Mouse (Mus musculus) gastrocnemius, adult 18-20 months (tissue): ENCODE measurements at regions not wholly inside any gene's neighbourhood (a gene's known extent, or its start where the extent isn't known, plus 50 kb on each side); places are given as distances from the start of the nearest gene placed in this dataset.

ENCODE experiments used
- DNase-seq: peaks from one replicate; pipeline ENCODE4 v3.0.0; 2021; ENCODE audit warnings: low spot score

DNA sequence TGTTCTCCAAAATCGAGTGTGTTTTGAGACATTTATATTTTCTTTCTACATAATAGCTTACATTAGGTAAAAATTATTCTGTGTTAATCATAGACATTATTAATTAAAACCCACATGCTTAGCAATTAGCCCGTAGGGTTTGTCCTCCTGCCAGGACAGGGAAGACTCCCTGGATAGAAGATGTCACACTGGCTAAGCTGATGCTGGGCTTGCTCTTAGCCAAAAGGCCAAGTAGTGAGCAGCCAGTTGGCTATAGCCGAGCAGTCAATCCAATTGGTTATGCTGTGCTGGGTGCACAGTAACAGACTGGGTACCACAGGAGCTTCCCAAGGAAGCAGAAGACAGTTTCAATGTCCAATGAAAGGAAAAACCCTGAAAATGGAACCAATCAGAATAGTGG lies 166.0 kb upstream of the Rnf219 start:
- DNase-seq, result no peak

DNA sequence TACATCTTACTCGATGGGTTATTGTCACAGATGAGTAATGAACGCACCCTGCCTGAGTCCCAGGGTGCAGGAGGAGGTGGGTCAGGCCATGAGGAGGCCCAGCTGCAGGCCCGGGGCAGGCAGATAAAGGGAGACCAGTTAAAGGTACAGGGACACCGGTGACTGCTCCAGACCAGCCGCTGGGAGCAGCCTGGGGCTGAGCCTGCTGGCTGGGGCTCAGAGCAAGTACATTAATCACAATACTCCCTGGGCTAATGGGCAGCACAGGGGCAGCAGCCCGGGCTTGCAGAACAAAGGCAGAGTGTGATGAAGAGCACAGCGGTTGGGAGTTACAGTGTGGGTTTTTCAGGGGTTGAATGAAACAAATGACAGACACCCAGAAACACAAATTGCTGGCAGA lies 154.4 kb upstream of the Rnf219 start:
- no peak for DNase-seq

DNA sequence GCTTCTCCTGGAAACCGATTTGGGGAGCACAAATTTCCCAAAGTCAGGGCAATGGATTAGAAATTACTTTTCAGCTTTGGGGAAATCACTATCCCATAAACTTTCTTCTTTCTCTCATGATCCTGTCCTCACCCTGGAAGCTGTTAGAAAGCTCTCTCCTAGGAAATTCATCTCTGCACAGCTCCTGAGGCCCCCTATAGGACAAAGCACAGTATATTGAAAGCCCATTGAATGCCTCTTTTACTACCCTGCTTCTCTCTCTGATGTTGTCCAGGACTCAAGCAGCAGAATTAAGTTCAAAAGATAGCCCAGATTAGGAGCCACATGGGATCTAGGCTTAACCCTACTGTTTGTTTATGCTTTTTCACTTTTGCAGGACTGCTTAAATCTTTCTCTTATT lies 139.3 kb upstream of the Rnf219 start:
- DNase-seq, result no peak

DNA sequence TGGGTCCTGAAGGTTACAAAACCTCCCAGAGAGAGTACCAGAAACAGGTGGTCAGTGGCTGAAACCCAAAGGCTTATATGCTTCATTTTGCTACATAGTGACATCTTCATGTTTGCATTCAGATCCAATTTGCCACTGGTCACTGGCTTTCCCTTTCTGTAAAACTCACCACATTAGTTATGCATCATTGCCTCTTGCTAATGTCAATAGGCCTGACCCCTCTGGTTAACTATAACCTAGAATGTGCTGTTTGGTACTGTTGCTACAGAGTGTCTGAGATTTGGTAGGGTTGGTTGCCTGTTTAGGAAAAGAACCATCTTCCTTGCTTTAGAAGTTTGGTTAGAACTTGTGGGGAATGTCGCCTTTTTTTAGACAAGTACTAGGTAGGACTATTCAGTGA lies 136.3 kb upstream of the Rnf219 start:
- no peak for DNase-seq

DNA sequence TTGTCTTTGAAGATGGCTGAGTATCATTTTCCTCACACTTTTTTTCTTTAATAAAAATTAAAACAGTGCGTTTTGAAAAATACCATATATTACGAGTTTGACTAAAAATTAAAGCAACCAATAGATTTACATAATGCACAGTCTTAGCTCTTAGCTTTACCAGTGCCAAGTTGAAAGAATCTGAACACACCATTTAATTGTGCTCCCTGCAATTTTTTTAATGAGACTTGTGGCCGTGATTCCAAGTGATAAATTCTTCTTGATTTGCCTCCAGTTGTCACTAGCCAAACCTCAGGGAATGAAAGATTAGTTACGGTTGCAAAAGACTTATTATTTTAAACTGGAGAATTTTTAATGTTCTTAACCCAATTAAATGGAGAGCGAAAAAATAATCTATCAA lies 127.5 kb upstream of the Rnf219 start:
- DNase-seq, result no peak

DNA sequence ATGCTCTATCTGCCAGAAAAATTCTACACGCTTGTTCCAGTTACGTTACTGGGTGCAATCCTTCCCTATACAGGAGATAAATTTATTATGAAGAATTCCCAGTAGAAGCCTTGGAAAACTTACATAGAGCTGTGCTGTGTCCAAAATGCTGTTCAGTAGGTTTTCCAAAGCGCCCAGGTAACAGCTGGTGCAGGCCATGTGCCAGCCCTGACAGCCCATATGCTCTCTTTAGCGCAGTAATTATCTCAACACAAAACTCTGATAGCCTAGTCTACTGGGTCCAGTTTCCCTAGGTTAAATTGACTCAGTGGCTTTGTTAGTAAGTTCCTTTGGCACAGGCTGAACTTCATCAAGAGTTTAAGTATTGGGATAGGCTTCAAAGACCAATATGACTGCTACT lies 122.2 kb upstream of the Rnf219 start:
- no peak for DNase-seq

DNA sequence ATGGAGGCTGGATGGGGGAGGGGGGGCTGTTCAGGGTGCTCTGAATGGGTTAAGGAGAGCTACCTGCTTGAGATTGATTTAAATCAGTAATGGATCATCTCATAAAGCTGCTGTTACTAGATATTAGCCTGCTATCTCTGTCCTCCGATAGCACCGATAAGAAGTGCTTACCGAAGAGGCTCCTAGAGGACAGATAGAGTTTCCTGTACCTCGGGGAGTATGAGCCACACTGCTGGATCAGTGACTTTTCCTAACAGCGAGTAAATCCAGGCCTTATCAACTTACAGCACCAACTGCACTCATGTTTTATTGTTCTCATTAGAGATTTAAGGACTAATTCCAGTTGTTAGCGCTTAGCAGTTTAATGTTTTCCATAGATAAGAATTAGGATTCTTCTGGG lies 120.3 kb upstream of the Rnf219 start:
- DNase-seq, result no peak

DNA sequence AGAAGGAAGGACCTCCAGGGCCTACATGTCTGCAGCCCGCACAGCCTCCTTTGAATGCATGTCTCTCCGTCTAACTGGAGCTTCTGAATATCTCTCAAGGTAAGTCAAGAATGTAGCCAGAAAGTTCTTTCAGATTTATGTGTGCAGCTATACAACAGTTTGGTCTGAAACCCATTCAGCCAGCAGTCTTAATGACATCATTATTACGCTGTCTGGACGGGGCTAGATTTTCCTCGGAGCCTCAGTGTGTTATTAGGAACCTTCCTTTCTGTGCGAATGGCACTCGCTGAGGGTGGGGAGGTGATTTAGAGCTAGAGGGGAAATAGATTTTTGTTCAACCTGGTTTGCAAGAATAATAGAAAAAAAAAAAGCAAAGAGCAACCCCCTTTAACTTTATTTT lies 116.9 kb upstream of the Rnf219 start:
- no peak for DNase-seq

DNA sequence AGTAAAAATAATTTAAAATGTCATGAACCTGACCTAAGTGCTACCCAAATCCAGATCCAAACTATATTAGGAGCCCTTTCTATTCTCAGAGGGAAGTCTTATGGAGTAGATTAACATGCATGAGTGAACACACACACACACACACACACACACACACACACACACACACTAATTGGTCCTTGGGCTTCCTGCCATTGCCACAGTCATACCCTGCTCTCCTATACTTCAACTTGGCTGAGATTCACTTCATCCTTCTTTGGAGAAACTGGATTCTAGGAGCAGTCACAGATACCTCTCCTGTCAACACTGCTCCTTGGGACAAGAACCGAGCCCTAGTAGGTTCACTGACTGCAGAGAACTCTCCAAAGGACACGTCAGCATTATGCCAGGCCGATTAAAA lies 89.0 kb upstream of the Rnf219 start:
- DNase-seq, result no peak

DNA sequence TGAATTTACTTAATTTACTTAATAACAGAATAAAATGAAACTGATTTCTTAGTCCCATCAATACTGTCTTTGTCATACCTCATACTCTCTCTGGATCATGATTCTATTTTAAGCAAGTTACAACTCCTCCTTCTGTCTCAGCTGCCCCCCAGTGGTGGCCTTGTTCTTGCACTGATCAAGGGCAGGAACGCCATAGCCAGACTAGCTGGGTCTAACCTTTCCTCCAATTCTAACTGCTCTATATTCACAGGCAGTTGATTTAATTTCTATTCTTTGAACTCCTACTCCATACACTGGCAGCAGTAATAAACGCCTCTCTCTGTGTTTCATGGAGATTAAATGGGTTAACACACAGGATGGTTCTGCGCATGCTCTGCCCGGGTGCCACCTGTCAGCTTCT lies 87.9 kb upstream of the Rnf219 start:
- peak; percentile 67 for DNase-seq

DNA sequence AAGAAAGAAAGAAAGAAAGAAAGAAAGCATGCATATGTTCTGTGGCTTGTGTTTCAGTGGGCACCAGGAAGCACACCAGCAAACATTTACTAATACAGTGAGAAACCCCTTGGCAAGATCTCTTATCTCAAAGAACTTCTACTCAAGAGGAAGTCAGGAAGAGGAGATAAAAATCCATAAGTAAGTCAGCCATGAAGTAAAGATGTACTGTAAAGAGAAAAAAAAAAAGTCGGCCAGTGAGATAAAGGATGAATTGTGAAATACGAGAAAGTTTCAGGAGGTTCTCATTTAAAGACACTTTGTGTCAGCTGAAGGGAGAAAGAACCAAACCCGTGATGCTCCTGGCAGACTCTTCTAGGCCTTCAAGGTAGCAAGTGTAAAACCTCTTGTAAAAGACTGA lies 72.4 kb upstream of the Rnf219 start:
- no peak for DNase-seq
